Mouse (Mus musculus) thymus, adult 2 months (tissue): ENCODE measurements around the gene Med8. TPM values are rescaled to one million over a fixed set of nuclear protein-coding genes. Genes with fewer than 3 reads are reported as not detected.

Experiments
- DNase-seq: peaks from one replicate; pipeline ENCODE4 v3.0.0; 2021
- H3K27ac ChIP-seq: fragments of 200-500 bp; 2 replicates; pipeline ENCODE4 v1.5.1; 2012; ENCODE audit warnings: low read length, control low read depth; ENCODE audit not compliant: control insufficient read depth, insufficient read depth
- H3K27me3 ChIP-seq: fragments of 200-500 bp; 2 replicates; pipeline ENCODE4 v1.6.1; 2012; ENCODE audit warnings: mild to moderate bottlenecking, low read length, moderate library complexity, mixed read lengths; ENCODE audit not compliant: control insufficient read depth, insufficient read depth
- H3K36me3 ChIP-seq: fragments of 200-500 bp; 2 replicates; pipeline ENCODE4 v1.6.1; 2012; ENCODE audit warnings: mild to moderate bottlenecking, low read length, moderate library complexity; ENCODE audit not compliant: control insufficient read depth, insufficient read depth
- H3K4me1 ChIP-seq: fragments of 200-500 bp; replicated peaks from 2 replicates; pipeline ENCODE4 v1.6.1; 2012; ENCODE audit warnings: low read length; ENCODE audit not compliant: control insufficient read depth, insufficient read depth
- H3K4me3 ChIP-seq: fragments of 200-500 bp; 2 replicates; pipeline ENCODE4 v1.5.1; 2012; ENCODE audit warnings: mild to moderate bottlenecking, low read length, control low read depth, moderate library complexity; ENCODE audit not compliant: control insufficient read depth, insufficient read depth
- CTCF ChIP-seq: fragments of 200-500 bp; IDR thresholded peaks from 2 replicates; pipeline ENCODE4 v1.5.1; 2012; ENCODE audit warnings: mild to moderate bottlenecking, control low read depth, low read length, moderate library complexity, borderline replicate concordance; ENCODE audit not compliant: control insufficient read depth, poor library complexity, insufficient read depth; ENCODE audit errors: extremely low read depth
- POLR2A ChIP-seq: fragments of 200-500 bp; IDR thresholded peaks from 2 replicates; pipeline ENCODE4 v1.6.1; 2012; ENCODE audit warnings: mild to moderate bottlenecking, low read length, control low read depth, moderate library complexity; ENCODE audit not compliant: control insufficient read depth, poor library complexity, insufficient read depth; ENCODE audit errors: extremely low read depth
- WGBS: fragments of 180-500 bp; shearing (Covaris S2); methylation state at CpG from one replicate; pipeline ENCODE4 v1.1.7; 2018; 5-methylcytosine and 5-hydroxymethylcytosine counted together
- polyA plus RNA-seq: library from polyadenylated mRNA; depleted of rRNA; stranded (reverse); fragments of >200 nt; gene quantifications from 2 replicates; pipeline ENCODE4 v1.2.3, GENCODE M21; 2012

Gene Med8
- polyA plus RNA-seq, 1 experiment, result 40.8 TPM

DNA sequence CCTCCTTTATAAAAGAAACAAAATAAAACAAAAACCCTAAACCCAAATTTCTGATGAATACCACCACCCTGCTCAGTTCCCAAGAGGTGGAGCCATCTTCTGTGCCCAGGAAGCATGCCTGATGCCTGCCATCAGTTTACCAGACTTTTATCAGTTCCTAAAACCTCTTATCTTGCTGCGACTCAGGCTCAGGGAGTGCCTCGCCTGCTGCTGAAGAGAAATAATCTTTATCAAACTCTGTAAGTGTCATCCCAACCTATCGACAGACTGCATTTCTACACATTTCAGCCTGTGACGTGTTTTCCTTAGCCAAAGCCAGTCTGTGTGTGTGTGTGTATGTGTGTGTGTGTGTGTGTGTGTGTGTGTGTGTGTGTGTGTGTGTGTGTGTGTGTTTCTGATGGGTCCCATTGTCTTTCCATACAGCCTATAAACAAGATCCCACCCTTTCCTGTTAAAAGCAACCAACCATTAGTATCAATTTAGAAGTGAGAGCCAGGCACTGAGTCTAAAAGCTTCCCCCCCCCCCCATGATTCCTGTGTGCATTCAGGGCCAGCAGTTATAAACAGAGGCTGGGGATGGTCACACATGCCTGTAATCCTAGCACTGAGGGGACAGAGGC, 15.5 kb downstream of the Med8 start:
- Histone ChIP-seq H3K27me3 (no peaks in the 10 kb centered on the region), H3K4me1 (peaks cover 15% of the 10 kb centered on the region), H3K27ac (no peak overlapping the region), H3K4me3 (no peak overlapping the region), H3K36me3 (peaks cover 3% of the 10 kb centered on the region; the same call in 1 of the 2 replicates)
- no peak for DNase-seq
- 94% methylated on average over 4 of the region's 4 CpGs for WGBS
- no peak for TF ChIP-seq CTCF
- TF ChIP-seq POLR2A, result no peak

DNA sequence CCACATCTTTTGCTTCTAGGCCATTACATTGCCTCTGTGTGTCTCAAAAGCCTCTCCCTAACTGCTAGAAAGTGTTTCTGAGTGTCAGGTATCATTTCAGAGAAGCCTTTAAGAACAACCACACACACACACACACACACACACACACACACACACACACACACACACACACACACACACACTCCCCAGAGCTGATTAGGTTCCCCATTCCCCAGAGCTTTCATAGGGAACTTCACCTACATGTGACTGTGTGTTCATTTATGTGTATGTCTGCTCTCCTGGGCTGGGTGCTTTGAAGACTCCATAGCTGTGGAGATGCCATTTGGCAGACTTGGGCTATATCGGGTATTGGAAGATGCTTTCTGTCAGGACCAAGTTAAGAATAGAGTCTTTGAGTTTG, 16.2 kb downstream of the Med8 start:
- Histone ChIP-seq H3K36me3 (peaks cover 3% of the 10 kb centered on the region), H3K4me1 (peaks cover 17% of the 10 kb centered on the region)
- WGBS, result 93% methylated on average over 1 of the region's 1 CpGs

DNA sequence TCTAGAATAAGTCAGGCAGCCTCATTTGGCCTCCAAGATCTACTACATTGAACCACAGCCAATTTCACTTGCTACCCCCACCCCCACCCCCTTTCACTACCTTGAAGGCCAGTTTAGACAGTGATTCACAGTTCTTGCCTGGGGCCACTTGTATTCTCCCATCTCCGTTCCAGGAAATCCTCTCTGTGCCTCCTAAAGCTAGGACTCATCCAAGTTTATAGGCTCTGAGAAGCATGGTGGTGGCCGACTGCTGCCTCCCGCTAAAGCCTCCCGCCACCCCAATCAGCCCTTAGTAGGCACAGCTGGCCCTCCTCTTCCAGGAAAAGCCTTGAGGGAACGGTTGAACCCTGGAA, 18.3 kb downstream of the Med8 start:
- Histone ChIP-seq H3K36me3 (peaks cover 18% of the 10 kb centered on the region), H3K4me1 (peaks cover 17% of the 10 kb centered on the region)
- WGBS, result 13% methylated on average over 5 of the region's 5 CpGs

More for the DNA sequence above, 16.2 kb downstream of the Med8 start:
- H3K4me3 ChIP-seq, result no peak overlapping the region
- no peak for TF ChIP-seq POLR2A
- TF ChIP-seq CTCF, result no peak
- H3K27me3 ChIP-seq, result no peaks in the 10 kb centered on the region
- no peak for DNase-seq
- no peak overlapping the region for H3K27ac ChIP-seq

DNA sequence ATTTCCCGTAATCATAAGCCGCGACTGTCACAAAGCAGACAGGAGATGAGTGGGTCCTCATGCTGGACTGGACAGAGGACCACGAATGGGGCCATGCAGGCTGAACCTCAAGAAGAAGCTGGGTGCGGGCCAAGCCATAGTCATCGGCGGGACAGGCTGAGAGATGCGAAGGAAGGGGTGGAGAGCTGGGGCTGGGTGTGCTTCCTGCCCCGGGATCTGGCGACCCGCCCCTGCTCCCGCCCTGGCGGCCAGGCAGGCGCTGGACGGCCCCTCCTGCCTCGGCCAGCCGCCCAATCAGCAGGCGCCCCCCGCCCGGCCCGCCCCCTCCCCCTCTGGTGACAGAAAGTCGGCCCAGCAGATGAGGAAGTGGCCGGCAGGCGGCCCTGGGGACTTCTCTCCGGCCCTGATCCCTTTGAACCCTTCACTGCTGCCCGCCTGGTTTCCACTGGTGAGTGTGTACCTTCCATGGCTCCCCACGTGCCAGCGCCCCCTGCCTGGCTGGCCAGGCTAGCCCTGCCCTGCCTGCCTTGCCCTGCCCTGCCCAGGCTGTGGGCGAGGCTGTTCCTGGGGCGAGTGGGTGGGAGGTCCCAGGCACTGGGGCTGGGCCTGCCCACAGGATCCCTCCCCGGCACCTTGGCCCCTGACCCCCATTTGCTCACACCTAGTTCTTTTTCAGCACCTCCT, 18.8 kb downstream of the Med8 start, which contains the start of gene Elovl1:
Elovl1 (plus strand) TSS at position 326 of the 684 bp plus-strand sequence.
- Histone ChIP-seq H3K27ac (peak within 1 kb of the TSS; percentile 38; the same call in 1 of the 2 replicates), H3K4me3 (peak within 1 kb of the TSS; percentile 79), H3K27me3 (no peaks in the 10 kb centered on the region), H3K36me3 (peaks cover 22% of the 10 kb centered on the region), H3K4me1 (peaks cover 17% of the 10 kb centered on the region)
- 0% methylated on average over 20 of the region's 31 CpGs for WGBS
- DNase-seq, result peak; percentile 77
- no peak for TF ChIP-seq POLR2A
- peak; percentile 65; the same call in 1 of the 2 replicates for TF ChIP-seq CTCF

More for the DNA sequence above, 18.3 kb downstream of the Med8 start:
- TF ChIP-seq CTCF (no peak), POLR2A (no peak)
- DNase-seq, result no peak
- Histone ChIP-seq H3K27me3 (no peaks in the 10 kb centered on the region), H3K4me3 (peak overlapping the region; percentile 79), H3K27ac (peak overlapping the region; percentile 28; the same call in 1 of the 2 replicates)

DNA sequence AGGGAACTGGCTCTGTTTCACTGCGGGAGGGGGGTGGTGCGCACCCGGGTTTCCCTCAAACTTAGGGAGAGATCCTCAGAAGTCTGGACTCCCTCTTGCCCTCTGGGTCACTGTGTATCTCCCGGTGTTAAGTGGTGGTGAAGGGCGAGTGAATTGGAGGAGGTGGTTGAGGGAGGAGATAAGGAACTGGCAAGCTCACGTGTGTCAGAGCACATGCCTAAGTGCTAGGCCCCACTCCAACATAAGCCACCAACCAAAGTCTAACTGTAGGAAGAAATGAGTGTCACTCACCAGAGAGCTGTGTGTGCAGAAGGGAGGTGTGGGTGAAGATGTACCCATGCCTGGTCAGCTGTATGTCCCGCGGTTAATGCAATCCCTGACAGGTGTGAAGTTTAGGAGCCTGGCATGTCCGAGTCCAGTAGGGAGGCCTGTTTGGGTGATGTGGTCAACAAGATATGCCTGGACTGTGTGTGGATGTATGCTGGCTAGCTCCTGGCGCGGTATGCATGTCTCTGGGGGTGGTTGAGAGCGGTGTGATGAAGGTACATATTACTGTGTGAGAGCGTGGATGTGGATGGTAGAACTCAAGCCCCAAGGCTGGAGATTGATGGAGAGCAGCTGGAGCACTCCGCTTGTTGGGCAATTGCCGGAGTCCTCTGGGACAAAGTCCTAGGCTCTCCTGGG, 19.5 kb downstream of the Med8 start:
- 38% methylated on average over 15 of the region's 15 CpGs for whole genome bisulfite sequencing
- Histone ChIP-seq H3K27ac (peak overlapping the region; percentile 38; the same call in 1 of the 2 replicates), H3K27me3 (no peaks in the 10 kb centered on the region), H3K4me1 (peaks cover 17% of the 10 kb centered on the region), H3K4me3 (peak overlapping the region; percentile 79), H3K36me3 (peaks cover 28% of the 10 kb centered on the region)
- no peak for DNase-seq
- TF ChIP-seq CTCF (no peak), POLR2A (no peak)

DNA sequence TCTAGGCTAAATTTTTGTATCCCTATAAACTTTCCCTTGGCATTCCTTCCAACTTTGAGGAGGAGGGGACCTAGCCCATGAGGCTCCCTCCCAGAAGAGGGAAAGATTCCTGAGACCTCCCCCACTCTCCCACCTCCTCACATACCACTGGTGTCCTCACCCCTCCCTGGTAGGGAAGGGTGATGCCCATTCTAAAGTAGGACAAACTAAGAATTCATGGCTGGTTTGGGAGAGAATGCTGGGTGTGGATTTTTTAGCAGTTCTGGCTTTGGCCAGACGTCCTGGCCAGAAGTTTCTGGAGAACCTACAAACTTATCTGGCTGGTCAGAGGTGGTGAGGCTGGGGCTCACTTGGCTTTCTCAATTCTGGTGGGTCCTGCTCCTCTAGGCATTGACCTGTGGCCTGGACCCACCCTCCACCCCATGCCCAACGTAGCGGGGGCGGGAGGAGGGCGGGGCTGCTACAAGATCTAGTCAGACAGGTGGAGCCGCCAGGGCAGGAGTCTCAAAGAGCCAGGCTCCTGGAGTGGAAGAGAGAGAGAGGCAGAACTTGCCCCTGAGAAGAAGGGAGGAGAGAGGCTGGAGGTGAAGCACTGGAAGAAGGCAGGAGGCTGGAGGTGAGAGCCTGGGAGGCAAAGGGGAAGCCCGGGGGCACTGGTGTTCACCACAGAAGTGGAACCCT, 20.2 kb downstream of the Med8 start:
- no peak overlapping the region for H3K27ac ChIP-seq

More for the DNA sequence above, 20.2 kb downstream of the Med8 start:
- no peaks in the 10 kb centered on the region for H3K27me3 ChIP-seq
- 70% methylated on average over 7 of the region's 7 CpGs for WGBS
- H3K4me1 ChIP-seq, result peaks cover 17% of the 10 kb centered on the region
- TF ChIP-seq POLR2A, result no peak
- no peak for TF ChIP-seq CTCF
- peaks cover 28% of the 10 kb centered on the region for H3K36me3 ChIP-seq
- no peak for DNase-seq
- no peak overlapping the region for H3K4me3 ChIP-seq
